Mouse (Mus musculus) embryonic facial prominence, embryonic 12.5 days (tissue): ENCODE results near the gene Etv5. TPM values are rescaled to one million over a fixed set of nuclear protein-coding genes. Genes with fewer than 3 reads are reported as not detected.

Experiments
- polyA plus RNA-seq: library from polyadenylated mRNA; unstranded; fragments of >200 nt; fragmentation: Nextera tagmentation; extraction: Ambion mirVana; gene quantifications from 2 replicates; pipeline ENCODE4 v1.2.1, GENCODE M21; 2016

The Etv5 gene
- polyA plus RNA-seq, 1 experiment from 2014 or later = 39.8 TPM

Other genes starting within 250 kb of the Etv5 start
- gene Tra2b, start 173.7 kb downstream of the Etv5 start, polyA plus RNA-seq = 445 and 463 TPM in 2 replicates
- gene Dgkg, start 217.5 kb upstream of the Etv5 start, polyA plus RNA-seq = 0.32 and 0.41 TPM in 2 replicates